Mouse (Mus musculus) adrenal gland, postnatal 10 days (tissue): Measurements from ENCODE around the gene Epn3. TPM values are rescaled to one million over a fixed set of nuclear protein-coding genes. Genes with fewer than 3 reads are reported as not detected.

Experiments used
- DNase-seq: peaks from one replicate; pipeline ENCODE4 v3.0.0; 2021; ENCODE audit warnings: mixed read lengths
- total RNA-seq, 2 experiments: library from RNA; stranded (reverse); gene quantifications; 2 replicates each; pipeline ENCODE4 v1.2.3; 2021

The Epn3 gene
- total RNA-seq, 2 experiments from 2014 or later, result 7.0 to 10.2 TPM

DNA sequence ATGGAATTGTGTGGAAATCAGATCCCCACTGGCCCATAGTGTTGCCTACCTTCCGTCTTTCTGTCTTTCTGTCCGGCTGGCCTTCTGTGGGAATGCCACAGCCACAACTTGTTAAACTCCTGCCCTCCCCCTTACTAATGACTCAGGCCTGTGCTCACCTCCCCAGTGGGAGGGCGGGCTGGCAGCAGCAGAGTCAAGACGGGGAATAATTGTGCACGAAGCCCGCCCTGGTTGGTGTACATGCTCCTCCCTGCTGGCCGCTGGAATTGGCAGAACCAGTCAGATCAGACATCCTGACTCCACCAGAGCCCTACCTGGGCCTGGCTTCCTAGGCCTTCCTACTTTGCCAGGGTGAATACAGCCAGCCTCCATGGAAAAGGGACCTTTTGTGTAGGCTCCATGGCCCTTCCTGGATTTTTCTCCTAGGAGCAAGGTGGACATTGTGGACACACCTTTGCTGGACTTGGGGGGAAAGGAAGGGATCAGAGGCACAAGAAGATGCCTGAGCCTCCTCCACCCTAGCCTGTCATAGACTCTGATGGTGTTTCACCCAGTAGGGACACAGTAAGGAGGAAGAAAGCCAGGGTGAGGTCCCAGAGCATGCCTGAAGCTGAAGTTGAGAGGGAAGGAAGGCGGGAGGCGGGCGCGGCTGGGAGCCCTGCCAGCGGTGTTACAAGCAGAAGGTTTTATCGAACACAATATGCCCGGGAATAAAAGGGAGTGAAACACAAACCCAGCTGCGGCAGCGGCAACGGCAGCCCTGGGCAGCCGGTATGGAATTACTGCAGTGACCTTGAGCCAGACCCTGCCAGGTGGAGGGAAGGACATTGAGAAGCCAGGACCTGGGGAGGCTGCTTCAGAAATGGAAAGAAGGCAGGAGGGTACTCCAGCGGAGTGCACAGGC lies 1.4 kb downstream of the Epn3 start:
- peak; percentile 75 for DNase-seq

DNA sequence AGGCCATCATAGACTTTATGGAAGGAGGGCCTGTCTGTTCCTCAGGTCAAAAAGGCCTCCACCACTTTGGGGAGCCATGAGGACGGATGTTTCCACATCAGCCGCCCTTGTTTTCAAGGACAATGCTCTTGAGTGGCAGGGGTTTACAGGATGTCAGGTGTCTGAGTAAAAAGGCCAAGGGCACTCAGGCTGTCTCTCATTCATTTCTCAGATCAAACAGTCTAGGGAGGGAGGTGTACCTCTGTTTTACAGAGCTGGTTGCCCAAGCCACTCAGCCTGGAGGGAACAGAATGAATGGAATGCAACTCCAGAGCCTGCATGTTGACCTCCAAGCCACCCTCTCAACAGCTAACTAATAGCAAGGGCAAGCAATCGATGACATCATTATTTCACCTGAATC lies 4.4 kb downstream of the Epn3 start:
- DNase-seq, result no peak

DNA sequence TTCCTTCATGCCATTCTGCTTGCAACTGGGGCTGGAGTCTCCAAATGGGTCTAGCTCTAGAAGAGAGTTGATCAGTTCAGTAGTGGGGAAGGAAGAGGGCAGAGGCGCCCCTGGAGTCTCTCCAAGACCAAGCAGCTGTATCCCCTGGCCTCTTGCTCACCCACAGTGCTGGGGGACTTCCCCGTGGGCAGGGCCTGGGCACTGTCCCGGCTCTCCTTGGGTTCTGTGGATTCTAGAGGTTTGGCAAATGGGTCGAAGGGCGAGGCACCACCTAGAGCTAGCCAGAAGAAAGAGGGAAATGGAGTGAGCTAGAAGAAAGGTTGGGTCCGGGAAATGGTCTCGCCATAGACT lies 8.1 kb downstream of the Epn3 start:
- DNase-seq, result no peak

DNA sequence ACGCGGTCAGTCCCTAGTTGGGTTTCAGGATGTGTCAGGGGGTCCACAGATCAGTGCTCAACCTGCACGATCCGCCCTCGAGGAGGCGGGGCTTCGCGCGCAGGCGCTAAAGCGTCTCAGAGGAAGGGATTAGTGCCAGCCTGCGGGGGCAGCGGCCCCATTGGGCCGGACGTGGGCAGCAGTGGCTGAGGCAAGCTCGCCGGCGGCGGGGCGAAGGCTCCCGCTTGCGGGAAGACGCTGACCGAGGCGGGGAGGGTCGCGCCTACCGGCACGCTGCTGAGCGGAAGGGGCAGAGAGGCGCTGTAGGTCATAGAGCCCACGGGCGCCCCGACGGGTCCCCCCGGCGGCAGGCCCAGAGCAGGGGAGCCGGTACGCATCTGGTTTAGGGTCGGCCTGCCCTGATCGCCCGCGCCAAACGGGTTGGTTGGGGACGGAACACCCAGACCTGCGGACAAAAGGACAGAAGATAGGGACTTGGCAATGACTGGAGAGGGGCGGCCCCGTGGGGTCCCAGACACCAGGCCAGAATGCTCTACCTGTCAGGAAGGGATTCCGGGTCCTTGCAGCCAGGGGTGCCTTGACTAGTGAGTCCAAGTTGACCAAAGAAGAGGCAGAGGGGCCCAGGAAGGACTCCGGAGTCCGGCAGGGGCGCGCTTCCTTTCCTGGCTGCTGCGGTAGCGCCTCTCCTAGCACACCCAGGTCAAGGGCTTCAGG lies 8.6 kb downstream of the Epn3 start:
- DNase-seq, result peak; percentile 67

DNA sequence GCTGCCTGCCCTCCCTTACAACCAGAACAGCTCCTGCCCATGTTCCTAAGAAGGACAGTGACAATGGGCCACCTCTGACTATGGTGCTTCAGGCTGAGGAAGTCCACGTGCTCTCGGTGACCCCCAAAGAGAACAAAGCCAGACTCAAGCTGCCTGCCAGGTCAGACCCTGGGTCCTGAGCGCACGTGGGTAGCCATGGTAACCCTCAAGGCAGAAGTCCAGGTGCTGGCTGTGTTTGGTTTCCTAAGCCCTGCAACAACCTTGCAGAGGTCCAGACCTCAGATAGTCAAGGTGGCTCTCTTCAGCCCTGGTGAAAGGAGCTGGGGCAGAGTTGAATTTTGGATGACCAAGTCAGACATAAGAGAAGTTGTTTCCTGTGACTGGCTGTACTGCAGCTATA lies 10.0 kb downstream of the Epn3 start:
- no peak for DNase-seq

DNA sequence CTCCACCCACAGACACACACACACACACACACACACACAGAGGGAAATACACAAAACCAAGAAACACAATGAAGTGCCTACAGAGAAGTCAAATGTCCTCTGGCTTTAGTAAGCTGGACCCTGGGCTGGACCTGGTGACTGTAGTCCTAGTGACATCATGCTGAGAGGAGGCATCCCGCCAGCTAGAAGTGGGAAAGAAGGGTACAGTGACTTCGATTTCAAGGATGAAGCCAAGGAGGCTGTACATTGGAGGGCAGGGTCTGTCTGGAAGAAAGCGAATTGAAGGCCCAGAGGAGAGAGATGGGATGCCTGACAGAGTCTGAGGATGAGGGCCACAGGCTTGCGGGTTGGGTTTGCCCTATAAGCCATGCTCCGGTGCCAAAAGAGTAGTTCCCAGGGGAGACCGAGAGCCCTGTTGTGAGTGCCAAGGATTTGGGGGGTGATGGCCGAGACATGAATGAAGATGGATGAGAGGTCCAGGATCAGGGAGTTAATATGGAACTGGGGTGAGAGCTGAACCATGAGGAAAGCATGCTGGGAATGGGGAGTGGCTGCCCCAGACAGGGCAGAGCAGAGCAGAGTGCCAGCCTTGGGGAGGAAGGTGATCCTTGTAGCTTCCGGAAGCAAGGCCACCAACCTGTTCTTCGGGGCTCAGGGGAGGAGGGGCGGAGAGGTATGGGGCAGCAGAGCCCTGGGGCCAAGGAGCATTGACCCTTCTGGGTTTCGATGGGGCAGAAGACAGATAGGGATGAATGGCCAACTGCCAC lies 10.8 kb downstream of the Epn3 start:
- no peak for DNase-seq

DNA sequence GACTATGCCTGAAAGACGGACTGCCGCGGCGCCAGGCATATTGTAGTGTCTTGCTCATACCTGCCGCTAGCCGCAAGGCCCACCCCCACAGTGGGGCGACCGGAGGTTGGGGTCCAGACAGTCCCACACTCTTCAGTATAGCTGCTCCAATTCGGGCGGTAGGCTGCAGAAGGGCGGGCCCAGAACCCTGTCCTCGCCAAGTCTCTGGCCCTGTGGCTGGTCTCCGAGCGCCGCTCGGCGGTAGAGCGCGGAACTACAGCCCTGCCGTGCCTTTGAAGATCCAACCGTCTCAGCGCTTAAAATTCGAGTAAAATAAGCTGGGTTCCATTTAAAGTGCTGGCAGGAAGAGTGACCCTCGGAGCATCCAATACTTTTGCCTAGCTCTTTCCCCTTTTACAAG lies 13.8 kb downstream of the Epn3 start, which contains the start of gene Spata20:
Gene Spata20, minus strand, starts transcription at position 179 of the 400 bp plus-strand sequence.
- peak; percentile 93 for DNase-seq

DNA sequence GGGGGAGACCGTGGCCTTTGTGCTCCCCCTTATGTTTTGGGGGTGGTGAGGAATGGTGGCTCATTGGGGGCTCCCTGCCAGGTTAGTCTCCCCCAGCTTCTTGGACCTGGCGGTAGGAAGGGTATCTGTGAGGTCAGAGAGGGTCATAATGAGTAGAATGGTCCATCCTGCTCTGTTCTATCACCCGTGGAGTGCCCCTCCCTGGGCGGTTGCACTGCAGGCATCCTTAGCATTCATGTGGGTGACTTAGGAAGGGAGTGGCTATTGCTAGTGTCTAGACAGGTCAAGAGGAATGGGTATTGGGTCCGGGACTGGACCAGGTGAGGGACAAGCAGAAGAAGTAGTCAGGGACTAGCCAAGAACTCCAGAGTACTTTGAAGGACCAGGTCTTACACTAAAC lies 14.6 kb downstream of the Epn3 start:
- DNase-seq, result no peak

DNA sequence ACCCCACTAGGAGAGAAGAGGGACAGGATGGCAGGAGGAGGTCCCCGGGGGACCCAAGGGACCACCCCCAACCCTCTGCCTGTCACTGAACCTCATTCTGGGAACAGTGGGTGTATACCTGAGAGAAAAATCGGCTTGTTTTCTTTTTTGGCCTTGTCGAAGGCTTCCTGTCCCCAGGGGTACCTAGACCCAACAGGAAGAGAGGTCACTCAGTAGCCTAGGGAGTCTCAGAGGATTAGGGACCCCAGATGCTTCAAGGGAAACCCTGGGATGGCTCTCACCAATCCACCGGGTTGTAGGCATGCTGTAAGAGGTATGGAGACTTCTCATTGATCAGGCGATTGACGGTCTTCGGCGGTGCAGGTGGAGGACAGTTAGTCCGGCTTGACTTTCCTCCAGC lies 15.1 kb downstream of the Epn3 start:
- DNase-seq, result no peak

DNA sequence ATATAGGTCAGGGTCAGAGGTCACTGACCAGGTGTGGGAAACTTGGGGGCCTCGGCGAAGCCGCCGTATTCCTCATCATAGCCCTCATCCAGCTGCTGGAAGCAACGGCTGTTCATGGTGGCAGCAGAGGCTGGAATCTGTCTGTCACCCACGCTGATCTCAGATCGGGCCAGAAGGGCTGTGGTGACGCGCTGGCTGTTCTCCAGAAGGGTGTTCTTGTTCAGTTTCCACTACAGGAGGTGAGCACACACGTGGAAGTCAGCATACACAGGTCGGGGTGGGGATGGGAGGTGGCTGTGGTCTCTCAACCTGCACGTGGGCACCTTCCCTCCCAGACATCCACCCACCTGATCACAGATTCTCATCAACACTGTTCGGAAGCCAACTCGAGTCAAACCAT lies 15.9 kb downstream of the Epn3 start:
- DNase-seq, result no peak

DNA sequence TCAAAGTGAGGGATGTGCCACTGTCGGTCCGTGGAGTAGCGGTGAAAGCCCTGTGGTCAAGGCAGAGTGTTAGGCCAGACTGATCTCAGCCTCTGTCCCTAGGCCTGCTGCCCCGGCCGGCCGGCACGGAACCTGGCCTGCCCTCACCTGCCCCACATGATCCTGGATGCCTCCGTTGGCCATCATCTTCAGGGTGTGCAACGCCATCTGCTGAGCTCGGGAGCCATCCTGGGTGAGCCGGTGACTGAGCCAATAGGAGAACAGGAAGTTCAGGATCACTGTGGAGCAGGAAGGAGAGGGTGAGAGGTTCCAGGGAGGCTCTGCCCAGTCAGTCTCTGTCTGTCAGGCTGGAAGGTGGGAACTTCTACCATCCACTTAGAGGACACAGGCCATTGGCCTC lies 16.3 kb downstream of the Epn3 start:
- DNase-seq, result no peak

DNA sequence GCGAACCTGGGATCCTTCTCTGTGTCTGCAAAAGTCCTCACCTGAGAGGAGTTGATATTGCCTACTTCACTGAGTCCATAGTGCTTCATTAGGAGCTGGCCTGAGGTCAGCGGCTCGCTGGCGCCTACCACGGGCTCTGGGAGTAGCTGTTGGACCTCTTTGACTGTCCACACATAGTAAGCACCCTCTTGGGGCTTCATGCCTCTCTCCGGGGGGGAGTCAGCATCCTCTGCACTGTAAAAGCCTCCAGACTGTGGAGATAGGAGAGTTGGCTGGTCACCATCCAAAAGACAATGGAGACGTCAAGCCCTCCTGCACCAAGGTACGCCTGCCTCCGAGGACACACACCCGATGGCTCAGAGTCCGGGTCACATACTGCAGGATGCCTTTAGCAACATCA lies 17.0 kb downstream of the Epn3 start:
- DNase-seq, result no peak

DNA sequence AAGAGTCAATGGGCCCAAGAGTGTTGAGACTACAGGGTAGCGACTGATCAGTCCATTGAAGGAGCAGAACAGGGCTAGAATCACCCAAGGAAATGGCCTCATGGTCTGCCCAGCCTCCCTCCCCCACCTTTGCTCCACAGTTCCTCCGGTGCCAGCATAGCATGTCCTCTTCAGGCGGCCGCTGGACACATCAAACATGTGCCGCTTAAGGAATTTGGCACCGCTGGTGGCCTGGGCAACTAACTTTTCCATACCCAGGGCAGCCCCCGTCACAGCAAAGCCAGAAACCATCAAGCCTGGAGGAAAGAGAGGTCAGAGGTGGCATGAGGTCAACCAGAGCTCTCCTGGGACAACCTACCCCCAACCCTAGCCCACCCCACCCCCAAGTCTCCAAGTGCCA lies 17.8 kb downstream of the Epn3 start:
- DNase-seq, result no peak

DNA sequence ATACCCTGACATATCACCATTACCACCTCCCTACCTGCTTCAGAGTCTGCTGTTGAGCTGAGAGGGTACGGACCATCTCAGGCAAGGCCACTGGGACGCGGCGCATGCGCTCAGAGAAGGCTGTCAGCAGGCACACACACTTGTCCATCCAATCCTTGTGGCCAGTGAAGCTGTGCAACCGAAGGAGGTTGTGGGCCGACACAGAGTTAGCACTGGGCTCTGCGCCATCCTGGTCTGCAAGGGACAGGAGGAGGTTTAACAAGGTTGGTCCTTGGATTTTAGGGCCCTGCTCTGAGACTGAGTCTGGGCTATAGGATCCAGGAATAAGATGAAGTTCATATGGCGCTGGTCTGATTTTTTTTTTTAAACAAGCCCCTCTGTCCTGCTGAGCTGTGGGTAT lies 19.4 kb downstream of the Epn3 start:
- no peak for DNase-seq

DNA sequence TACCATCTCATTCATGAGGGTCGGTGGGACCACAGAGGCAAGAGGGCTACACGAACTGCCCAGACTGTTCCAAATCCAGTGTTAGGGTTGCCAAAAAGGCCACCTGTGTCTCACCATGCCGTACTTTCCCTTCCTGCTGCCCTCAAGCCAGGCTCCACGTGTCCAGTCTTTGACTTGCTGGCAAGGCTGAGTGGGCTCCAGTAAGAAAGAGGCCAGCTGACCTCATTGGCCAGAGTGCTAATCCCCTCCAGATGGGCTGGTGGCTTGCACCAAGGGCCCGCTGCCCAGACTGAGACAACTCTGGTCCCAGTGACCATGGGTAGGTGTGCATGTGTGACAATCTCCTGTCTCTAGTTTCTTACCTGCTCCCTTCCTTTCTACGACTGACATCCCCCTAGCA lies 22.1 kb downstream of the Epn3 start:
- no peak for DNase-seq

DNA sequence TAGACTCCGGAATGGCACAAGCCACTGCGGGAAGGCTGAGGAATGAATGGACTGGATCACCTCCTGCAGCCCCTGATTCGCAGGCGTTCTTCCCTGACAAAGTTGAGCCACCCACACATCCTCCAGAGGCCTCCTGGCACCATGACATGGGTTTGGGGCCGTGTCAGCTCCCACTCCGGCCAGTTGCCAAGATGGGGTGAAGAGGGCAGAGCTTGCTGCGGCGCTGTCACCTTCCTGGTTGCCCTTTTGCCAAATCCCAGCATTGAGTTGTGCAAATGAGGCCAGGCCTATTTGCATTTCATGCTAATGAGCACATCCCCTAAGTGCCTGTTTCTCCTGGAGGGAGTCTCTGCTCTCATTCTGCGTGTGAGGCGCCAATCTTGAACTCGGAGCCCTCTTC lies 24.1 kb downstream of the Epn3 start:
- DNase-seq, result no peak

DNA sequence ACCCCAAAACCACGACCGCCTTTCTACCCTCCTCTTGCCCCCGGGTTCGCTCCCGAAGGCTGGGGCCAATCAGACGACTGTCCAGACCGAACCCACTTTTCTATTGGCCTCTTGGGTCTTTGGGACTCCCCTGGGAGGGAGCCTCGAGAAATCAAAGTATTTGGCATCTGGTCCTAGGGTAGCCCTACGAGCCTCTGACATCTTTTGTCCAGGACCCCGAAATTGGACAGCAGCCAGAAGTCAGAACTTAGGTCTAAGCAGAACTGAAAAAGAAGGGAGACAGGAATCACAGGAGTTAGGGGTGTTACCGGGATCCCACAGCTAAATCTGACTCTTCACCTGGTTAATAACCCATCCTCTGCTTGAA lies 25.2 kb downstream of the Epn3 start:
- no peak for DNase-seq

DNA sequence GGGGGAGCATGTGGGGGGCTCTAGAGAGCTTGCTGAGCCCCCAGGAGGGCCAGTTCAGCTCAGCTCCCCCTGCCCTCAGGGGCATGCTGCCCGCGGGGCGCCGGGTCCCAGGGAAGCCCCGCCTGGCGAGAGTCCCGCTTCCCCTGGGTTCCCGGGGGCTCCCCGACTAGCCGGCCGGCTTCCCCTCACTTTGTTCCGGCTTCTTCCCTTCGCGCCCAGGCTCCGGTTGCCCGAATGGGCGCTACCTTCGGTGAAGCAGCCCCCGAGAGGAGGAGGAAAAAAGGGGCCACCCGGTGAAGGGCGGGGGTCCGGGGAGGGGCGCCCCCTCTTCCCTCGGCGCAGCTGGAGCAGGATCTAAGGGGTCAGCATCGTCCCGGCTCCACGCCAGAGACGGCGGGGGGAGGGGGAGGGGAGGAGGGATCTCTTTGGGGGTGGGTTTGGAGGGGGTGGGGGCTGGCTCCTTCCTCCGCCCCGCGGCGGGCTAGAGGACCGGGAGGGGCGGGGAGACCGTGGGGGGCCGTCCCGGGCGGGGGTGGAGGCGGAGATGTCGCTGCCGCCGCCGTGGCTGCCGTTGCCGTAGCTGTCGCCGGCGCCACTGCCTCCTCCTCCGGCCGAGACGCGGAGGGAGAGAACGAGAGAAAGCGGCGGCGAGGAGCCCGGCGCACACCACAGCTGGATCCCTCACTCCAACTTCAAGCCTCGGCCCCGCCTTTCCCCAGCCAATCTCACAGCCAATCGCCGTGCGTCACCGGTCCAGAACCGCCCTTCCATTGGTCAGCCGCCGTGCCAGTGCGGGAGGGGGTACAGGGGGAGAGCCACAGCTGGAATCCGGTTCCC lies 25.8 kb downstream of the Epn3 start, which contains the start of gene Cacna1g:
Gene Cacna1g, minus strand, starts transcription at position 492 of the 837 bp plus-strand sequence.
- peak; percentile 92 for DNase-seq

DNA sequence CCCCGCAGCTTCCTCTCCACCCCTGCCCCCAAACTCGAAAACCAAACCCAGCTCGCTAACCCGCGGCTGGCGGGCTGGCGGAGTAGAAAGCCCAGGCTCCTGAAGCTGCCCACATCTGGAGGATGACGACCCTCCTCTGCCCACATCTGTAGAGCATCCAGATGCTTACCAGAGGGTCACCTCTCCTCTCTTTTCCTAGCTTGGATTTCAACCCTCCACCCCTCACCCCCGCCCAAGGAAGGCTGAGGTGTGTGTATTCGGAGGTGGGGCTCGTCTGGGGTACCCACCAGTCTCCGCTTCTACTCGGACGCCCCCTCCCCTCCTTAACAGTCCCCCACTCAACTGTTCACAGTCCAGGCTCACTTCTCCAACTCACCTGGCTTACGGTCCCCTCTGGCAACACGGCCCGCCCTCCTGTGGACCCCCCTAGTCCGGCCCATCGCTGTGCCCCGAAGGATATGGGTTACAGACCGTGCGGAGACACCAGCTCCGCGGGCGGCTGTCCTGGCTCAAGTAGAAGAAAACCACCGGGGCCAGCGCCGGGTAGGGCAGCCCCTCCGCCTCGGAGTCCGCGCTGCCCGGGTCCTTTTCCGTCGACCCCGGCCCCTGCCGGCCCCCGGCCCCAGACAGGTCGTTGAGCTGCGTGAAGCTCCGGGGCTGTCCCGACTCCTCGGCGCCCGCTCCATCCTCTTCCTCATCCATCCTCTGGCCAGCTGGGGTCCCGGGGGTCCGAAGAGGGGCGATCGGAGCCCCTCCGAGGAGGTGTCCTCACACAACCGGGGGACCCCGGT lies 26.7 kb downstream of the Epn3 start:
- DNase-seq, result no peak

DNA sequence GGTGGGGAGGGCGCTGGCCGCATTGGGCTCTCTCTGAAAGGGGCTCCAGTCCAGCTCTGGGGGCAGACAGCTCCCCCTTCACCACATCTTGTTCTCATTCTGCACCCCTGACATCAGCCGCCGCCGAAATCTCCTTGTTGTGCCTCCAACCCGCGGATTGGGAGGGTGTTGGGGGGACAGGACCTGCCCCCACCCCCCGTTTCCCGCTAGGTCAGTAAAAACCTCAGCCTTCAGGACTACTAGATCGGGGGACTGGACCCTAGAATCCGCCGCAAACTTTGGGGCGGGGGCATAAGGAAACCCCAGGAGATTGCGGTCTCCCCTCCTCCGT lies 27.2 kb downstream of the Epn3 start:
- DNase-seq, result no peak
